Mouse (Mus musculus) activated CD4-positive, CD25-positive, alpha-beta regulatory T cell, adult 9 weeks (primary cell): Measurements from ENCODE around the gene Ube2m. TPM values are rescaled to one million over a fixed set of nuclear protein-coding genes. Genes with fewer than 3 reads are reported as not detected.

Experiments
- polyA plus RNA-seq: library from polyadenylated mRNA; unstranded; fragments of 100-300 nt; shearing (Covaris generic); gene quantifications from one replicate; pipeline ENCODE4 v1.2.1, GENCODE M21; 2017

The Ube2m gene
- 10.8 TPM for polyA plus RNA-seq

GRCm38 (mm10) chr7:13037901-13038555, at the start of gene Ube2m:
Gene Ube2m (minus strand): TSS chr7:13038275.

GRCm38 (mm10) chr7:13054287-13055010, 16.4 kb upstream of the Ube2m start, which contains the start of gene Mzf1:
Gene Mzf1 (minus strand): TSS chr7:13054764.

GRCm38 (mm10) chr7:13034148-13034977, 3.7 kb downstream of the Ube2m start, which contains the start of gene Chmp2a:
Gene Chmp2a (minus strand): TSS chr7:13034807.

DNA sequence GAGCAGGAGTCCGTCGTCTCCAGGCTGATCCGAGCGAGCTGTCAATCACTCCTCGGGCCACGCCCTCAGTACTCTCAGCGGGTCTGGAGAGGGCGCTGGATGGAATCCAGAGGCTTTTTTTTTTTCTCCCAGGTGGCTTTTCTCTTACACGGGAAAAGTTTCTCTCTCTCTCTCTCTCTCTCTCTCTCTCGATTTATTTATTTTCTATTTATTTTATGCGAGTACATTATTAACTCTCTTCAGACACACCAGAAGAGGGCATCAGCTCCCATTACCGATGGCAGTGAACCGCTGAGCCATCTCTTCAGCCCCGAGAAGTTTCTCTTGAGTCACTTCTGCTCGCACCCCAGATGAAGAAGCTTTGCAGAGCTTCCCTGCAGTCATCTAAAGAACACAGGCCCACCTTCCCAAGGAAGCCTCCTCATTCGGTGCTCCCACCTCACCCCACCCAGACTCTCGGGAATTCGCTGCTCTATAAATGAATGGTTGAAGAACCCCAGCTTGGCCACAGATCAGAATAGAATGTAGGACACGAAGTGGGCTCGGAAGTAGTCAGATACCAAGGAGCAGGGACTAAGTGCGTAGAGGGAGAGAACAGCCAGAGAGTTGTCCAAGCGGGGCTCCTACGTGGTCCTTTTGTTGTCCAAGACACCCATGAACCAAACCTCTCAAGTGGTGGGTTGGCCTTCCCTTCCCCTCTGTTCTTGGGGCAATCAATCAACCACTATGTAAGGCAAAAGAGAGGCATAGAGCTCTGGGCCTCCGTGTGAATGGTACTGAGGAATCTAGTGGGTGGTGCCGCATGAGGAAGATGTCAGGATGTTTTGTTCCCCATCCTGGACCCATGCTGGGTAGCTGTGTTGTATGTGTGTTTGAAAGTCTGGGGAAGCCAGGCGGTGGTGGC, 27.8 kb downstream of the Ube2m start, which contains the start of gene Zbtb45:
TSS of gene Zbtb45 (minus strand) at position 30 of the 904 bp plus-strand sequence.

GRCm38 (mm10) chr7:12998851-12999250, 39.2 kb downstream of the Ube2m start, which contains the start of gene Trim28:
Gene Trim28 (plus strand): TSS chr7:12999114.

GRCm38 (mm10) chr7:12998053-12998452, 40.0 kb downstream of the Ube2m start, which contains the start of gene Slc27a5:
Gene Slc27a5 (minus strand): TSS chr7:12998192.

Other genes with a start within 250 kb of the Ube2m start
- 1.0 TPM for gene Zscan18, start 234.6 kb downstream of the Ube2m start, polyA plus RNA-seq
- 17.0 TPM for gene Zfp329, start 219.4 kb downstream of the Ube2m start, polyA plus RNA-seq
- 82.7 TPM for gene Zfp110, start 203.5 kb downstream of the Ube2m start, polyA plus RNA-seq
- gene Zfp128, start 157.1 kb downstream of the Ube2m start, polyA plus RNA-seq, result 4.1 TPM
- gene Zscan22, start 140.5 kb downstream of the Ube2m start, polyA plus RNA-seq, result 15.3 TPM
- 1,099 TPM for gene Rps5, start 116.0 kb downstream of the Ube2m start, polyA plus RNA-seq
- gene Rnf225, start 110.9 kb downstream of the Ube2m start, polyA plus RNA-seq, result not detected
- gene Zfp324, start 72.4 kb downstream of the Ube2m start, polyA plus RNA-seq, result 8.2 TPM
- 11.9 TPM for gene Zfp446, start 60.4 kb downstream of the Ube2m start, polyA plus RNA-seq
- not detected for gene Slc27a5, start 40.1 kb downstream of the Ube2m start, polyA plus RNA-seq
- 32.3 TPM for gene Trim28, start 39.2 kb downstream of the Ube2m start, polyA plus RNA-seq
- 5.5 TPM for gene Zbtb45, start 28.2 kb downstream of the Ube2m start, polyA plus RNA-seq
- gene Chmp2a, start 3.5 kb downstream of the Ube2m start, polyA plus RNA-seq, result 276 TPM
- 0.79 TPM for gene Mzf1, start 16.5 kb upstream of the Ube2m start, polyA plus RNA-seq
- not detected for gene Vmn1r85, start 56.9 kb upstream of the Ube2m start, polyA plus RNA-seq
- gene Vmn1r86, start 81.6 kb upstream of the Ube2m start, polyA plus RNA-seq, result not detected
- not detected for gene Vmn1r87, start 101.9 kb upstream of the Ube2m start, polyA plus RNA-seq
- gene Vmn1r88, start 121.3 kb upstream of the Ube2m start, polyA plus RNA-seq, result not detected
- not detected for gene Vmn1r89, start 174.7 kb upstream of the Ube2m start, polyA plus RNA-seq
- gene Lig1, start 239.0 kb upstream of the Ube2m start, polyA plus RNA-seq, result 30.0 TPM
- 5.3 TPM for gene Zswim9, start 240.4 kb upstream of the Ube2m start, polyA plus RNA-seq